Mouse (Mus musculus) heart, adult 9 months (tissue): ENCODE measurements around the gene Erg.
A peak's percentile ranks its signal among the peaks of the same experiment; 100 is the strongest.

Source experiments
- DNase-seq, 2 experiments: peaks; one replicate each; pipeline ENCODE4 v3.0.0; 2022; ENCODE audit warnings: low spot score in 2 of 2

Erg gene

DNA sequence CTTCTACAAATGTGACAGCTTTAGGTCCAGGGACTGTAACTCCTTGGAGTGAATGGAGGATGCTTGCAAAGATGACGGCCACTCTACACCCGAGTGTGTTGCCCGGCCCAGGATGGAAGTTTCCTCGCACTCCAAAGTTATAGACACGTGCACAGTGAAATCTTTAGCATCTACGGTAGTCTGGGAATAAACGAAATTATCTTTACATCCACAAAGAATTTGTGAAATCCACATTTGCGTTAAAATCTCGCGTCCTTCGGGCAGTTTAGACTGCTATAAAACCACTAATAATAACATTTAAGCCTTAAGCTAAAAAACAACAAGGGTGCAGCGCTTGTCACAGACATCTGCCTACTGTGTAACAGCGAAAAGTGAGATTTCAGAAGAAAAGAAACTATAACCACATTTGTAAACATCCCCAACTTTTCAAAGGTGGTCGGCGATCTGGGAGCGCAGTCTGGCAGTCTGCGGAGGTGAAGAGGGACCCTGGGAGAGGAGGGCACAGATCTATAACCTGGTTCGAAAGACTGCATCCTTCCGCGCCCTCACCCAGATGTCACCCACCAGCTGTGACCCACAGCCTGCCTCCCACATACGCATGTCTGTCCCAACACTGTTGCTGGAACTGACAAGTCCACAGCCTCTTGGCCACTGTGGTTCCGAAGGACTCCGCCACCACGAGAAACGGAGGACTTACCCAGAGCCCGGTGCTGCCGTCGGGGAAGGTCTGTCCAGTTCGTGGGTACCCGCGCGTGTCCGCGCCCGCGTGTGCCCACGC lies 1.5 kb downstream of the Erg start:
- DNase-seq, result no peak

DNA sequence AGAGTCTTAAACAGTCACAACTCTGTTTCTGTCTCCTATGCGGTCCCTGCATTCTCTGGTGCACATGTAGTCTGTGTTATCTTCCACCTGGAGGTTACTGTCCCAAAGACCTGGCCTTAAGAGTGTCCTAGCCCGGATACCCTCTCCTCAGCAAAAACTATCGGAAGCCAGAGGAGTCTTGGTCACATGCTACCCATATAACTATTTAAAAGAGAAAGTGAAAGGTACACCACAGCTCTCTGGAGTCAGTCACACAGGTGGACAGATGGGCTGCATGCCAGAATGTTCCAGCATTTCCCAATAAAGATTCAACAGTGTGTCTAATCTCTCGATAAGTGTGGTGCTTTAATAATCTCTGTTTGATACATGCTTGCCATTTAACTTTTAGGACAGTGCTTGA lies 7.1 kb downstream of the Erg start:
- no peak for DNase-seq

DNA sequence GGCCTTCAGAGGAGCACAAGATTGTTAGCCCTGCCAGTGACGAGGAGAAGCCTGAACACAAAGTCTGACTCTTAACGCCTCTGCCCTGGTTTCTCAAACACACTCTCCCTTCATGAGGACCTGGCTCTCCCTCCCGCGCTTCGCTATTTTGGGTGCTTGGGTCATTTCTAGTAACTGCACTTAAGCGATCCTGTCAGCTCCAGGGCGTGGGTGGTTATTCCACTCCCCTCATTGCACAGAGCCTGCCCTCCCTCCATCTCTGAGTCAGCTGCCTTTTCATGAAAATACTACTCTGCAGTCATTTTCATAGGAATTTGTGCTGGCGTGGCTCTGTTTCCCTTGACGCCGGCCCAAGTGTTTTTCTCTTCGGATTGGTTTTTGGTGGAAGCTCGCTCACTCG lies 13.2 kb downstream of the Erg start:
- DNase-seq, result peak; percentile 3 to 14

DNA sequence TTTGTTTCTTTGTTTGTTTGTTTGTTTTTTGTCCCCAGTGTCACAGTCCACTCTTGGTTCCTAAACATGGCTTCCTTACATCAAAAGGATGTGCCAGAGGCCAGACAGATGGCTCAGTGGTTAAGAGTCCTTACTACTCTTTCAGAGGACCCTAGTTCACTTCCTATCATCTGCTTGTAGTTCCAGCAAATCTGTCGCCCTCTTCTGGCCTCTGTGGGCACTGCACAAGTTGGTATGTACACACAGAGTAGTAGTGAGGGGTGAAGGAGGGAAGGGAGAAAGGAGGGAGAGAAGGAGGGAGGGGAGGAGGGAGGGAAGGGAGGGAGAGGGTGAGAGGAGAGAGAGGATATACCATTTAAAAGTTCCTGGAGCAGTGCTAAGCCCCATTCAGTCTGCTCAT lies 15.8 kb downstream of the Erg start:
- no peak for DNase-seq

DNA sequence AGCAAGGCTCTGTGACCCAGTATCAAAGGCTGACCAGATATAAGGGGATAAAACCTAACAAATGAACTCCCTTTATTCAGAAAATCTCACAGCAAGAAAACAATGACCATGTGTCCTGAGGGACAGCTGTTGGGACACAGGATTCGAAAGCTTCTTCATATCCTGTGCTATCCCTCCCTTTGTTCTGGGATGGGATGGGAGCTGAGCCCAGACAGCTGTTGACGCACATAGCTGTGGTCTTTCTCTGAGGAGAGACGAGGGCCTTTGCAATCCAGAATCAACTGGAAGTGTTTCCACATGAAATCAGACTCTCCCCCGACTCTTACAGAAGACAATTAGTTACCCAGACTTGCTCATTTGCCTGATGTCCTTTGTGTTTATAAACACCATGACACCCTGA lies 29.6 kb downstream of the Erg start:
- no peak for DNase-seq

DNA sequence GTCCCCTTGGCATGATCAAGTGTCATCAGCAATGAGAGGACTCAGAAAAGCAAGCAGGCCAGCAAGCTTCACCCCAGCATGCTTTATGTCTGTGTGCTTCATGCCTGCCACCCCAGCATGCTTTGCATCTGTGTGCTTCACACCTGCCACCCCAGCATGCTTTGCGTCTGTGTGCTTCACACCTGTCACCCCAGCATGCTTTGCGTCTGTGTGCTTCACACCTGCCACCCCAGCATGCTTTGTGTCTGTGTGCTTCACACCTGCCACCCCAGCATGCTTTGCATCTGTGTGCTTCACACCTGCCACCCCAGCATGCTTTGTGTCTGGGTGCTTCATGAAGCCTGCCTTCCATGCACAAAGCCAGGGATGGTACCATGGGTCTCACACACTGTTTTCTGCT lies 33.3 kb downstream of the Erg start:
- no peak for DNase-seq

DNA sequence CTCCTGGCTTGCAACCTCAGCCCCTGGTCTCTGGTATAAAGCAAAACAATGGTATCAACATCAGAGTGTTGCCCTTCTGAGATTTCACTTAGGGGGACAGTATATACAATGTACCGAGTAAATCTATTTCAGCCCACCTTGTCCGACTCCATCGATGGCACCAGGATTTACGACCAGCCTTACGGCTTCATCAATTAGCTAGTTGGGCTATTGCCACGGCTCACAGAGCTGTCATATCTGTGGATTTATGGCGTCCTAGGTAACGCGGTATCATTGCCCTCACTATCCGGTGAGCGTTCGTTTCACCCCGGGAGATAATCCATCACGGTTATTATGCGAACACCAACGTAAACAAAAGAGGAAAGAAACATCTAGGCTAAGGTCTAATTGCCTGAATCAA lies 33.9 kb downstream of the Erg start:
- DNase-seq, result no peak

DNA sequence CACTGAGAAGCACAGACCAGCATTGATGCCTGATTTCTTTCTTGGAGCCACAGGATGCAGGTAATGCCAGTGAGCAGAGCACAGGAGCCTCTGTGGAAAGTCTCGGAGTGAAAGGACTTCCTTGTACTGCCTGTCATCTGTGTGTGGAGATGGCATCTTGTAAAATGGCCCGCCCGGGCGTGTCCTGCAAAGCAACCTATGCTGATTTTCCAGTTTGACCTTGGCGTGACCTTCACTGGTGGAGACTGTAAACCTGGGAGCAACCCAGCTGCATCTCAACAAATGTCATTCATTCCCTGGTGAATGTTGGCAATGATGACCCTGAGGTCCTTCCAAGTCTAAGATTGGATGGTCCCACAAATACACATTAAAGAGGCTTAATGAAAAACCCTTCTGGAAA lies 35.9 kb downstream of the Erg start:
- no peak for DNase-seq

DNA sequence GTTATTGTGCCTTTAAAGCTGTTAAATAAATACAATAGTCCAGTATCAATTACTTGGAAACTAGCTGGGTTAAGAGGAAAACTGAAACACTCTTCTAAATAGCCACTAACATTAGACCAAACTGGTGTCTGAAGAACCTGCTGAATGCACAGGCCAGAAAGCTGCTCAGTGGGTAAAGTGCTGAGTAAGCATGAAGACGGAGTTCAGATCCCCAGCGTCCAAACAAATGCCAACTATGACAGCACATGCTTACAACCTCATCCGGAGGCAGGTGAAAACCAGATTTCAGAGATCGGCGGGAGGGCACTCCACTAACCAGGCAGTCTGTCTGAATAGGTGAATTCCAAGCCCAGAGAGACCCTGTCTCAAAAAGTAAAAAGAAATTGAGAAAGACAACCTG lies 41.6 kb downstream of the Erg start:
- DNase-seq, result no peak

DNA sequence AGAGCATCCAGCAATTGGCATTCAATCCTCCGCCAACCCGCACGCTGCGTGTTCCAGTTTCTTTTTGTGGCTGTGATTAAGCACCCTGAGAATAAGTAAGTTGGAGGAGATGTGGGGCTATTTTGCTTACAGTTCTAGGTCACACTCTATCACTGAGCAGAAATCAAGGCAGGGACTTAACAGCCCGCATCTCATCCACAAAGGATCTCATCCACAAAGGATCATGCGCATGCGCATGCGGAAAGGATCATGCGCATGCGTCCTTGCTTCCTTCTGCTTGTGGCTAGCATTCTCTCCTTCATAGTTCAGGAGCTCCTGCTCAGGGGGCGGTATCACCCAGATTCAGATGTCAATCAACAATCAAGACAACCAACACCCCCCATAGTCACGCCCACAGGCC lies 42.9 kb downstream of the Erg start:
- DNase-seq, result no peak

DNA sequence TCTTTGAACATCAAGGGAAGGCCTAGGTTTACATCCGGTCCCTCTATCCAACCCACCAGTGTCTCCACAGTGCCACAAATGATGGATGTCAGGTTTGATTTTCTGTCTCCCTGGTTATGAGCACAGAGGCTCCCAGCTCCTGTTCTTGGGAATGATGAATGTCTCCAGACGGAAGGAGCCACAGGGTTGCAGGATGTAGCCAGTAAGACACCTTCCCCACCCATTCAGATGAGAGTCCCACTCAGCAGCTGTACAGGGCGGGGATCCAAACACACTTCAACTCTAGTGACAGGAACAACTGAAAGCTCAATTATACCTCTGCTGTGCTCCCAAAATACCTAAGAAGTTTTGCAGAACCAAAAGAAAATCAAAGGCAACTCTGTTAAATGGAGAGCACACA lies 51.2 kb downstream of the Erg start:
- no peak for DNase-seq

DNA sequence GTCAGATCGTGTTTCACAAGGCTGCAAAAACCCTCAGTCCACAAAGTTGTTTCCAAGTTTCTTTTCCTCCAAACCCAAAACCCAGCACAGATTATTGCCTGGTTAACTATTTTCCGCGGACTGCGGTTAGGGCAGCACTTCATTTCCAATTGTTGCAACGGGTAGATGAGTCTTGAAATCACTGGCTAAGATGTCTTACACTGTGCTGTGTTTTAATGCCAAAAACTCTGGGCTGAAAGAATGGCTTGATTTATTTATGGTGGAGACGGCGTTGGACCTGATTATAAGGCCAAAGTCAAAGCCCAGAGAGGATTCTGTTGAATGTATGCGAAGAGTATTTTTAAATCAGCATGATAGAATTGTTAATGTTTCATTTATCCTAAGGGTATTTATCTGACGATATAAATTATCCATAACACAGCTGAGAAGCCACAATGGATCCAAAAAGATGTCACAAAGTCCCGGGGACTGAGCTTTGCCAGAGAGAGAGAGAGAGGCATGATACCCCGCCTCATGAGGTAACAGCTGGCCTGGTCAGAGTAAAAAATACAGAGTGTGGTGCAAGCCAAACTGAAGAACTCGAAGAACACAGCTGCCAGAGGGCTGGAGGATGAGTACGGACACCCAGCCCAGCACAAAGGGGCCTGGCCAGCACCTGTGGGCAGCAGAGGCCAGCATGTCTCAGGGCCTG lies 53.9 kb downstream of the Erg start:
- DNase-seq, result no peak

DNA sequence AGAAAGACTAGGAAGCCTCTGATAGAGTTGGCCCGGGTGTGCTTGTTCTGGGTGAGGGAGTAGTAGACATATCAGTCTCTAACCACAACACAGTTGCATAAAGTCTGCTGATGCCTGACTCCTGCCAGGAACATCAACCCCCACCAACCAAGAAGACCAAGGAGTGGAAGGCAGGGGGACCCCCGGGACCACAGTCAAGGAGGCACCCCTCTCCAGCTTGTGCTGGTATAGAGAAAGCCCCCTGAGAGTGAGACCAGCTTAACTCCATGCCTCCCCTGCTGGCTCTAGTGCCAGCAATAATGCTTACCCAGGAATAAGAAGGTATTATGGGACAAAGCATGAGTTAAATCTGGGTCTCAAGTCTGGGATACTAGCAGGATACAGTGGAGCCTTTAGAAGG lies 58.8 kb downstream of the Erg start:
- no peak for DNase-seq

DNA sequence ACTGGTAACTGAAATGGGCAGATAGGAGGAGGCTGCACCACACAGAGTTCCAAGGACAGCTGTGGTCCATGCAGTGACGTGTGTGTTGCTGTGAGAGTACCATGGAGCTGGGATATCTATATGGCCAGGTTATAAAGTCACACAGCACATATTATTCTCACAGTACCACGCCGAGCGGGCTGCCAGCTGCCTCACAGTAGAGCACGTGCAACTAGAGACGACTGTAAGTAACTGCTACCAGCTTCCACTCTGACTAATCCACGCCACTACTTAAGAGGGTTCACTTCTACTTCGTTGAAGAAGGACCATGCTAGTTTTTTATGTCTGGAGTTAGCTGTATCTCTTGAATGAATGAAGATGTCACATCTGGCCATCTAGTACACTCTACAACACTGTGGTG lies 66.9 kb downstream of the Erg start:
- no peak for DNase-seq

DNA sequence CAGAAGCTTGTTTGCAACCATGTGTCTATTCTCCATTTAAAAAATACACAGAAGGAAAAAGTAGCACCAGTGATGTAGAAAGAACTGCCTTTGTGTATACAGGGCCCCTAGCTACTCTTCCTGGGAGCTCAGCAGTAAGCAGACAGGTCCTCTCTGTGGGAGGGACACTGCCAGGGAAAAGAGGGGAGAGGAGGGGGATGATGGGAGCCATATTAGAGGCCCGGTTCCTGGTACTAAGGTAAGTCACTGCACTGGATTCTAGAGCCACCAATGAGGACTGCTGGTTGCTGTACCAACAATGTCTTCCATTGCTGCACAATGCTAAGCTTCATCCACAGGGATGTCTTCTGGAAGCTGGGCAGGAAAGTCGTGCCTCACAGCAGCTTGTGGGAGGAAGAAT lies 80.3 kb downstream of the Erg start:
- no peak for DNase-seq

DNA sequence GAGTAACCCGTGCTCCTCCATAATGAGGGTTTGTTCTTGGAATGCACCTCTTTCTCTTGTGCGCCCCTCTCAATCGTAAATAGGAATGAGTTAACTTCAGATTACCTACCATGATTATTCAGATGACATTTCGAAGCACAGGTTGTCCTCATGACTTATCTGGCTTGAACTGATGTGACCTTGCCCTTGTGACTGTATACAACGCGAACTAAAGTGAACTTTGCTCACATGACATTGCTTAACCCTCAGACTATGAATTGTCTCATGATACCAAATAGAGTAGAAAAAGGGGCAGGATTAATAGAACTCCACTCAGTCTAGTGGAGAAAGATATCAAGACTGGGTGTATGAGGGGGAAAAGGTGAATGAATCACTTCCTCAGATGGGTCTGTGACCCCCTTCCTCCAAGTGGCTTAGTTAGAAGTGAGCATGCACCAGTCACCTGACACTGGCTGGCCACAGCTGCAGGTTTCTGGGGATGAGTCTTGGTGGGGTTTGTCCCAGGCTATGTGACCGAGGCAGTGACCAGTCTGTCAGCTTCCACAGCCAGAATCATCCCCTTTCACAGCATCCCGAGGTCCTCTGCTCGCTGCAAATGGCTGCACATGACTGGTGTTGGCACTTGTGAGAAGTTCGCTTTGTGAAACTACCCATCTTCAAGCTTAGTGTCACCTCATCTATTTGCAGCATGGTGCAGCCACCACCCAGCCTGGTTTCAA lies 89.7 kb downstream of the Erg start:
- DNase-seq, result no peak

DNA sequence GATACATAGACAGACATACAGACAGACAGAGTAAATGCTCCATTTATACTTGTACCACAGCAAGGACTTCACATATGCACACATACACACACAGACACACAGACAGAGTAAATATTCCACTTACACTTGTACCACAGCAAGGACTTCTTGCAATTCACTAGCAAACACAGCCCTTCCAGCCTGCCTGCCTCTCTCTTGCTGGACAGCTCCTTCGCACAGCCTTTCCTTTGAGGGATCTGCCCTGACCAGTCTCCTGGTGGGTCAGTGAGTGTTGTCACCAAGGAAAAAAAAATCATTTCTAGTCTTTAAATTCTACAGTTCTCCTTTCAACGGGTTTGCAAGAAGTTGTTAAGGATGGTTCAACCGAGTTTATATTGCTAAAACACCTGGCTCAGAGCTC lies 92.3 kb downstream of the Erg start:
- DNase-seq, result no peak

DNA sequence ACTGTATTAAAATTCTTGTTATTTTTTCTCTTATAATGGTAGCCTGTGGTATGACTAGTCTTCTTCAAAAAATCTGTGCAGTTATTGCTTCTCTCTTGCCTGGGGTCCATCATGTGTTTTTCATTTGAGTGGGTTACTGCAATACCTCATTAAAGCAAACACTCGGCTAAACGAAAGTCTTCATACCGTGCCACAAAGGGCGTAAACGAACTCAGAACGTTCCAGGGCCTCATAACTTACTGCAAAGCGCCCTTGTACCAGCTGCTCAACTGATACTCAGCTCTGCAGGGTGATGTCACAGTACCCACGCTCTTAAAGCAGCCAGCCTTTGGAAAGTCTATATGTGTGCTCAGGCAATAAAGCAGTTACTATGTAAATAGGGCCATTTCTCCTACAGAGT lies 93.1 kb downstream of the Erg start:
- no peak for DNase-seq

DNA sequence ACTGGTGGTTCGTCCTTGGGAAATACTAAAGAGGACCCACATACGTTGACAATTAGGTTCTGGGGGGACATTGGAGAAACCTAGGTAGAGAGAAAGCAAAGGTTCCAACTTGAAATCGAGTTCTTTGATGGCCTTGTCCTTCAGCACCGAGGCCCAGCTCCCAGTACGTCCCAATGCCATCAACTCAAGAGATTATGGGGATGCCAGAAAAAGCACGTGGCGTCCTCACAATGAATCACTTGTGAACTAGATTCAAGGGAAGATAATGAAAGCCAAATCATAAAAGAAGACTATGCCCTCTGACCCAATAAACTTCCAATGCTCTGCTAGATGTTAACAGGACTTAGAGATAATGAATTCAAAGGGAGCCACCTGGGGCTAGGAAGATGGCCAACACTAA lies 94.2 kb downstream of the Erg start:
- no peak for DNase-seq

DNA sequence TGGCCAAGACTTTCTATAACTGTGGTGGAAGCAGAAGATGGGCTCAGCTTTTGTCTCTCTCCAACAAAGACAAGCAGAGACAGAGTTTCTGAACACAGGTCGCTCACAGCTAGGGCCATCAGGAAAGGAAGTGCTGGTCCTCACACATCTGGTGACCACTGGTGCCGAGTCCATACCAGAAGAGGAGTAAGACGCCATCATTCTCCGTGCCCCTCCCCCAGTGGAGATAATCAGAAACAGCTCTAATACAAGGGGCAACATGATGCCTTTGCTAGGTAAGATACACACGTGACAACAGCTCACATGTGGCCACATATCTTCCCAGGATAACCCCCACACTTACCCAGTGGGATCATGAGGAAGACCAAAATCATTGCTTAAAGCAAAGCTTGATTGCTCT lies 96.0 kb downstream of the Erg start:
- DNase-seq, result no peak

DNA sequence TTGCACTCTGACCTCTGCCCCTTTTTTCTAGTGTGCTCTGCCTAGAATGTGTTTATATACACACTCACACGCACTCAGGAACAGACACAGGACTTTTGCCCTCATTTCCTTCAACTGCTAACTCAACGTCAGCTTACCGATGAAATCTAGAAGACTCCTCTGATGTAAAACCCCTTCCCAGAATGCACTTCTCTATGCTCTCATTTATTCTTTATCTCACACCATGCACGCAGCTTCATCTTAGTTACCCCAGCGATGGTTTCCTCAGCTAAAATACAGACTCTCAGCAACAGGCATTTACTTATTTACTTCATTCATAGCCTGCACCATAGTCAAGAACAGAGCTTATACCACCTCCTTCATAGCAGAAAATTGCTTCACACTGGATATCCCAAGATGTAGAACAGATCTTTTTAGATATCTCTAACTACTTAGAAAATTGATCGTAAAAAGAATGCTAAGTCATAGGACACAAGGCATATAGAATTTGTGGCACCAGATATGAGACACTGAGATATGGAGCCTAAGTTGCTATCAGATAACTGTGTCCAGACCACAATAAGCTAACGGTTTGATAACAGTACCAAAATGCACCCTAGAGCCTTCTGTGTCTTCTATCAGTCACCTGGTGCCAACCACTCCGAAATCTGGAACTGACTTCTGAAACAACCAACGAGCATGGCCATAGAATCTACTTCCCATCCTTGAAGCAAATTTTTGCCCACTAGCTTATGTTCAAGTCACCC lies 98.6 kb downstream of the Erg start:
- DNase-seq, result no peak

DNA sequence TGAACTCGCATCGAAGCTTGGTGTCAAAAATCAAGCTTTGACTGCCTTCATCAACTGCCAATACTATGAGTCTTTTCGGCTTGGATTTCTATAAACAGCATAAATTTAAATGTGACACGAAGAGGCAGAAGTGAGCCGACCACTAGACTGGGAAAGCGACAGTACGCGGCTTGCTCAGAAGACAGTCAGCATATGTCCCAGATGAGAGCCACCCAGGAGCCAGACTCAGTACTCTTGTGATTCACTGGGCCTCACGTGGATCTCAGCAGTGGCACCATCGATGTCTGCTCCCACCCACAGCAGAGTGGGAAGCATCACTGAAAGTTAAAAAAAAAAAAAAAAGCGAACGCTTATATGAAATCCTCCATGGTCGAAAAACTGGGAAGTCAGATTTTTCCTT lies 105.2 kb downstream of the Erg start:
- no peak for DNase-seq
